ENCODE assay signal across 25 mouse cellular contexts in the genomic region with DNA sequence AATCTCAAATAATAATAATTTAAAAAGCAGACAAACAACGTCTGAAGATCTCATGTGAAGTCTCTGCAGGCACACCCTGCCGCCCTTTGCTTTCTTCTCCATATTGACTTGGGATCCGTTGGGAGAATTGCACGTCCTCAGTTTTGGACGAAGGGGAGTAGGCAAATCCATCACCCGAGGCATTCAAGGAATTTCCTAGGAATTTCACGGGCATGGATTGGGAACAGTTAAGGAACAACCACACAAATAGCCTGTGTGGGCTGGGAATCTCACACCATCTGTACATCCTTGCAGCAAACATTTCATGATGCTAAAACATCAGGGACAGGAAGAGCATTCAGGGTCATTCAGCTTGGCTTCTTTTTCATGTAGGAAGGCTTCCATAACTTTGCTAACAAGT.
"Had no signal": no experiment of that assay in that cellular context is flagged by ENCODE, and none has a peak within 500 bp of the region (broad histone marks: within the 10 kb centered on the region; RNA-seq: fewer than 3 reads in every experiment).

No protein-coding gene starts in this region.

- H3K27ac ChIP-seq: heart, adult 2 months; heart, embryonic 13.5 days; heart, embryonic 15.5 days; hindbrain, embryonic 13.5 days; hindbrain, embryonic 15.5 days; hindbrain, postnatal 0 days; kidney, embryonic 15.5 days; kidney, postnatal 0 days; limb, embryonic 13.5 days; limb, embryonic 15.5 days; liver, embryonic 12.5 days had no signal

- ATAC-seq: hindbrain, postnatal 0 days; intestine, embryonic 16.5 days; liver, embryonic 12.5 days had no signal

- DNase-seq: gastrocnemius, postnatal 14 days; gastrocnemius, postnatal 36 days; heart, adult 11 months; heart, adult 2 months; heart, postnatal 14 days; heart, postnatal 36 days; kidney, adult 11 months; kidney, adult 2 months; kidney, adult 9 months; kidney, postnatal 14 days; kidney, postnatal 36 days; layer of hippocampus, adult 9-11 months; layer of hippocampus, postnatal 36 days; left cerebral cortex, postnatal 4 days had no signal

- H3K4me3 ChIP-seq: heart, adult 2 months; heart, embryonic 13.5 days; heart, embryonic 15.5 days; hindbrain, embryonic 13.5 days; hindbrain, embryonic 15.5 days; kidney, embryonic 15.5 days; limb, embryonic 13.5 days; limb, embryonic 15.5 days; liver, embryonic 12.5 days had no signal
